Mouse (Mus musculus) hindbrain, embryonic 10.5 days (tissue): ENCODE data around the gene Sdcbp2. TPM values are rescaled to one million over a fixed set of nuclear protein-coding genes. Genes with fewer than 3 reads are reported as not detected.
"Not testable (repeated sequence)": the region's sequence is repeated elsewhere in the genome, so short reads cannot be mapped to it uniquely, and the experiment has no call there.

Experiments used
- DNase-seq: peaks from one replicate; pipeline ENCODE4 v3.0.0-alpha.2; 2017; ENCODE audit warnings: low spot score
- H3K27ac ChIP-seq: fragments of 300-500 bp; sonication (generic); 2 replicates; pipeline ENCODE4 v1.5.1; 2016; ENCODE audit warnings: mild to moderate bottlenecking, moderate library complexity
- H3K27me3 ChIP-seq: fragments of 300-500 bp; sonication (generic); 2 replicates; pipeline ENCODE4 v1.6.1; 2016; ENCODE audit warnings: mild to moderate bottlenecking; ENCODE audit not compliant: poor library complexity, insufficient read depth, severe bottlenecking
- H3K36me3 ChIP-seq: fragments of 300-500 bp; sonication (generic); 2 replicates; pipeline ENCODE4 v1.6.1; 2016; ENCODE audit warnings: mild to moderate bottlenecking, moderate library complexity
- H3K4me1 ChIP-seq: fragments of 300-500 bp; sonication (generic); replicated peaks from 2 replicates; pipeline ENCODE4 v1.6.1; 2016; ENCODE audit warnings: mild to moderate bottlenecking
- H3K4me3 ChIP-seq: fragments of 300-500 bp; sonication (generic); 2 replicates; pipeline ENCODE4 v1.5.1; 2016; ENCODE audit warnings: mild to moderate bottlenecking, moderate library complexity
- H3K9me3 ChIP-seq: fragments of 300-500 bp; sonication (generic); 2 replicates; pipeline ENCODE4 v1.6.1; 2016; ENCODE audit warnings: mild to moderate bottlenecking, moderate library complexity
- WGBS: fragments of 180-500 bp; shearing (Covaris S2); methylation state at CpG from one replicate; pipeline ENCODE4 v1.1.7; 2016; 5-methylcytosine and 5-hydroxymethylcytosine counted together
- polyA plus RNA-seq: library from polyadenylated mRNA; unstranded; fragments of >200 nt; fragmentation: Nextera tagmentation; extraction: Ambion mirVana; gene quantifications from 2 replicates; pipeline ENCODE4 v1.2.1, GENCODE M21; 2016

Sdcbp2 gene
- polyA plus RNA-seq, 1 experiment from 2014 or later, result 0.97 TPM

GRCm38 (mm10) chr2:151575699-151576389 lies 3.4 kb downstream of the Sdcbp2 start:
- no peaks in the 10 kb centered on the region for H3K36me3 ChIP-seq
- WGBS, result 1% methylated on average over 38 of the region's 38 CpGs
- H3K27me3 ChIP-seq, result peaks cover 11% of the 10 kb centered on the region; the same call in 1 of the 2 replicates
- peak overlapping the region; percentile 57 for H3K4me3 ChIP-seq
- DNase-seq, result peak; percentile 85
- peaks cover 16% of the 10 kb centered on the region for H3K4me1 ChIP-seq
- H3K27ac ChIP-seq, result peak overlapping the region; percentile 86
- H3K9me3 ChIP-seq, result no peaks in the 10 kb centered on the region

DNA sequence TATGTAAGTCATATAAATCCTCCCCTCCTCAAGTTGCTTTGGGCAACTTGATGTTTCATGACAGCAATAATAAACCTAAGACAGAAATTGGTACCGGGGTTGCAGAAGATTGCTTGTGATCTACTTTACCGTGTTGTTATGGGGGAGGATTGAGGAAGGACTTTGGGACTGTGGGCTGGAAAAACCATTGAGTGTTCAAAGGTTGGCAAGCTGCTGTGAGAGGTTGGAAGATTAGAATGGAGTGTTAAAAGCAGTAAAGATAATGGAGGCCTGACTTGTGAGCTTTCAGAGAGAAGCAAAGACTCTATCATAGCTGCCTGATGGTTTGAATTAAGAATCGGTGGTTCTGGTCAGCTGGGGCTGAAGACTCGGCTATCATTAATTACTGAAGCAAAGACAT lies 6.8 kb downstream of the Sdcbp2 start:
- H3K27me3 ChIP-seq, result peaks cover 11% of the 10 kb centered on the region; the same call in 1 of the 2 replicates
- H3K36me3 ChIP-seq, result no peaks in the 10 kb centered on the region
- H3K27ac ChIP-seq, result no peak overlapping the region
- 86% methylated on average over 4 of the region's 4 CpGs for WGBS
- no peaks in the 10 kb centered on the region for H3K9me3 ChIP-seq
- peaks cover 16% of the 10 kb centered on the region for H3K4me1 ChIP-seq
- H3K4me3 ChIP-seq, result no peak overlapping the region
- DNase-seq, result no peak

DNA sequence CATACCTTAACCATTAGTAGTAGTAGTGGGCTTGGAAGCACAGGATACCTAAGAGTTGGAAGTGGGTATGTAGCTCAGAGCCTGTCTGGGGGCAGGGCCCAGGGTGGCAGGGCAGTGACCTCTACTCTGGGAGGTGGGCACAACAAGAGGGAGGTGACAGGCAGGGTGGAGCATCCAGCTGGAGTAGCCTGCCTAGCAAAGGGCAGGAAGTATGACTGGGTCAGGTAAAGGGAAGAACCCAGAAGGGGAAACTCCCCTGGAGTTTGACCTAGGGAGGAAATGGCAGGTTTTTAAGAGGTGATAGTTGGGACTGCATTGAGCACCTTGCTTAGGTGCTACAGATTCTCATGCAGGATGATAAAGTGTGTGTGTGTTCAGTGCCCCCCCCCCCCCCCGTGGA lies 8.5 kb downstream of the Sdcbp2 start:
- H3K4me1 ChIP-seq, result peaks cover 8% of the 10 kb centered on the region
- H3K36me3 ChIP-seq, result no peaks in the 10 kb centered on the region
- no peaks in the 10 kb centered on the region for H3K9me3 ChIP-seq
- no peak overlapping the region for H3K4me3 ChIP-seq
- no peak for DNase-seq
- H3K27ac ChIP-seq, result no peak overlapping the region
- 33% methylated on average over 1 of the region's 1 CpGs for WGBS
- peaks cover 11% of the 10 kb centered on the region; the same call in 1 of the 2 replicates for H3K27me3 ChIP-seq

DNA sequence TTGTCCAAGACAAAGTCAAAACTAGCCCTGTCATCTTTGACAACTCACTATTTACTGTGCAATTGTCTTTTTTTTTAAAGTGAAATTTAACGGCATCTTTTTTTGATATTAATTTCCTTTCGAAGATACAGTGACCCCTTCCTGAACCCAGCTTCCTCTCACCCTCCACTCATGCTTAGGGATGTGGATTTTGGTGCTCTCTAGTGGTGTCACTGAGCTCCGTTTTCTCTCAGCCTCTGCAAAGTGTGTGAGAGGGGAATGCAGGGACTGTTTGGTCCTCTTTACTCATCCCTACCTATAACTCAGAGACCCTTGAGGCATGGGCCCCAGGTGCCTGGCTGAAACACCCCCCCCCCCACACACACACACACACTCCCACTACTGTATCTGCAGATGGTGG lies 13.5 kb downstream of the Sdcbp2 start:
- Histone ChIP-seq H3K27ac (no peak overlapping the region), H3K4me1 (peaks cover 4% of the 10 kb centered on the region), H3K9me3 (no peaks in the 10 kb centered on the region), H3K27me3 (no peaks in the 10 kb centered on the region), H3K4me3 (no peak overlapping the region), H3K36me3 (no peaks in the 10 kb centered on the region)
- 71% methylated on average over 3 of the region's 3 CpGs for WGBS
- DNase-seq, result no peak

DNA sequence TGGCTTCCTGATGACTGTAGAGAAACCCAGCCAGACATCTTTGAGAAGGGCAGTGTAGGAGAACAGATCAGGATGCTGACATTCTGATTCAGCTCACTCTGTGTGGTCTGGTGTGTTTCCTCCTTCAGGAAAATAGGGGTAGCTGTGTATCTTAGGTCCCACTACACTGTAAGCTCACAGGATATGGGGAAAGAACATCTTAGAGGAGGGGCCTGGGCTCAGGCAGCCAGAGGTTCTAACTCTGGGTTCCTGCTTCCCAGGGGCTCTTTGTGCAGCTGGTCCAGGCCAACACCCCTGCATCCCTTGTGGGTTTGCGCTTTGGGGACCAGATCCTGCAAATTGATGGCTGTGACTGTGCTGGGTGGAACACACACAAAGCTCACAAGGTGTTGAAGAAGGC lies 14.4 kb downstream of the Sdcbp2 start:
- no peak overlapping the region for H3K27ac ChIP-seq
- 88% methylated on average over 1 of the region's 1 CpGs for WGBS
- H3K36me3 ChIP-seq, result no peaks in the 10 kb centered on the region
- H3K9me3 ChIP-seq, result no peaks in the 10 kb centered on the region
- no peak for DNase-seq
- H3K4me1 ChIP-seq, result peaks cover 4% of the 10 kb centered on the region
- no peak overlapping the region for H3K4me3 ChIP-seq
- no peaks in the 10 kb centered on the region for H3K27me3 ChIP-seq

- WGBS, result 82% methylated on average over 9 of the region's 9 CpGs
- Histone ChIP-seq H3K9me3 (no peaks in the 10 kb centered on the region), H3K4me1 (peaks cover 4% of the 10 kb centered on the region), H3K4me3 (no peak overlapping the region), H3K36me3 (no peaks in the 10 kb centered on the region), H3K27me3 (no peaks in the 10 kb centered on the region), H3K27ac (no peak overlapping the region)
- no peak for DNase-seq
Observed at GRCm38 (mm10) chr2:151587306-151587705, 14.9 kb downstream of the Sdcbp2 start.

GRCm38 (mm10) chr2:151598068-151598467 lies 25.6 kb downstream of the Sdcbp2 start:
- DNase-seq, result no peak
- WGBS, result 74% methylated on average over 2 of the region's 2 CpGs
- Histone ChIP-seq H3K4me3 (no peak overlapping the region), H3K4me1 (peaks cover 23% of the 10 kb centered on the region), H3K27ac (no peak overlapping the region), H3K36me3 (no peaks in the 10 kb centered on the region), H3K27me3 (peaks cover 4% of the 10 kb centered on the region; the same call in 1 of the 2 replicates), H3K9me3 (no peaks in the 10 kb centered on the region)

GRCm38 (mm10) chr2:151602106-151602505 lies 29.7 kb downstream of the Sdcbp2 start:
- Histone ChIP-seq H3K4me3 (no peak overlapping the region), H3K27me3 (no peaks in the 10 kb centered on the region), H3K9me3 (no peaks in the 10 kb centered on the region), H3K36me3 (no peaks in the 10 kb centered on the region), H3K27ac (peak overlapping the region; percentile 81), H3K4me1 (peaks cover 53% of the 10 kb centered on the region)
- WGBS, result 92% methylated on average over 4 of the region's 4 CpGs
- no peak for DNase-seq

- Histone ChIP-seq H3K27me3 (no peaks in the 10 kb centered on the region), H3K4me1 (peaks cover 53% of the 10 kb centered on the region), H3K27ac (peak overlapping the region; percentile 81), H3K9me3 (no peaks in the 10 kb centered on the region), H3K4me3 (no peak overlapping the region), H3K36me3 (no peaks in the 10 kb centered on the region)
- 12% methylated on average over 4 of the region's 4 CpGs for WGBS
- peak; percentile 68 for DNase-seq
Observed at GRCm38 (mm10) chr2:151603630-151604029, 31.2 kb downstream of the Sdcbp2 start.

GRCm38 (mm10) chr2:151605437-151605987 lies 33.1 kb downstream of the Sdcbp2 start:
- H3K27me3 ChIP-seq, result no peaks in the 10 kb centered on the region
- WGBS, result 53% methylated on average over 11 of the region's 11 CpGs
- peak overlapping the region; percentile 53; the same call in 1 of the 2 replicates for H3K27ac ChIP-seq
- DNase-seq, result peak; percentile 25
- H3K36me3 ChIP-seq, result no peaks in the 10 kb centered on the region
- H3K4me1 ChIP-seq, result peaks cover 54% of the 10 kb centered on the region
- no peaks in the 10 kb centered on the region for H3K9me3 ChIP-seq
- no peak overlapping the region for H3K4me3 ChIP-seq

DNA sequence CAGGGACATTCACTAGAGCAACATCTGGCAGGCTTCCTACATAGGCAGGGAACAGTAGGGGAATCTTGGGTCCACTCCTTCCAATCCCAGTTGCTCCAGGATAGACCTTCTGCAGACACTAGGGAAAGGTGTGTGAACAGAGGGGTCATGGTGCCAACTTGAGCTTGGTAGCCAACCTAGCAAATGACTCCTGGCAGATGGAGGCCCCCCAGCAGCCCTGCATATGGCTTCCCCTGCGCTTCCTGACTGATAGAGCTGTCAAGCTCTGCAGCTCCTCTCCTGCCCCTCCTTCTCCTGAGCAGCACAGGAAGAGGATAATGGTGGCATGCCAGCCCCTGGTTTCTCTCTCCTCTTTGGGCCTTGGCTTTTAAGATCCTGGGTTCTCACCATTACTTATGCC lies 36.0 kb downstream of the Sdcbp2 start:
- Histone ChIP-seq H3K27me3 (no peaks in the 10 kb centered on the region), H3K4me3 (no peak overlapping the region), H3K36me3 (no peaks in the 10 kb centered on the region), H3K4me1 (peaks cover 33% of the 10 kb centered on the region), H3K9me3 (no peaks in the 10 kb centered on the region), H3K27ac (no peak overlapping the region)
- 100% methylated on average over 1 of the region's 1 CpGs for whole genome bisulfite sequencing
- DNase-seq, result no peak

- Histone ChIP-seq H3K27ac (no peak overlapping the region; the same call in 1 of the 2 replicates), H3K27me3 (no peaks in the 10 kb centered on the region), H3K36me3 (no peaks in the 10 kb centered on the region), H3K4me3 (no peak overlapping the region), H3K9me3 (no peaks in the 10 kb centered on the region), H3K4me1 (peaks cover 18% of the 10 kb centered on the region)
- 61% methylated on average over 3 of the region's 3 CpGs for WGBS
- no peak for DNase-seq
Observed at GRCm38 (mm10) chr2:151609974-151610373, 37.6 kb downstream of the Sdcbp2 start.

DNA sequence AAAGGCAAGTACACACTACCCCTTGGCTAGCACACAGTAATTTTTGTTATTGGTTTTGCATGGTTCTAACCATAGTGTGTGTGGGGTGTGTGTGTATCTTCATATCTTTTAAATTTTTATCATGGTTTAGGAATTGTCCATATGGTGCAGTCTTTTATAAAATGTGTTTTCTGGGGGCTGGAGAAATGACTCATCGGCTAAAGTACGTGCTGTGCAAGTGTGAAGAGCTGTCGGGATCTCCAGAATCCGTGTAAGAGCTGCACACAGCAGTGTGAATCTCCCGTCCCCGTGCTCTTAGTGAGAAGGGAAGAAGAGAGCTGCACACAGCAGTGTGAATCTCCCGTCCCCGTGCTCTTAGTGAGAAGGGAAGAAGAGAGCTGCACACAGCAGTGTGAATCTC lies 43.4 kb downstream of the Sdcbp2 start:
- peaks cover 12% of the 10 kb centered on the region for H3K4me1 ChIP-seq
- WGBS, result 89% methylated on average over 7 of the region's 8 CpGs
- H3K4me3 ChIP-seq, H3K27me3 ChIP-seq, H3K27ac ChIP-seq, H3K36me3 ChIP-seq, DNase-seq, H3K9me3 ChIP-seq: not testable (repeated sequence)
